Mouse (Mus musculus) cerebellum, adult 2 months (tissue): Measurements from ENCODE around the gene Creb3l1. TPM values are rescaled to one million over a fixed set of nuclear protein-coding genes. Genes with fewer than 3 reads are reported as not detected.

Experiments
- DNase-seq, 2 experiments: peaks; one replicate each; pipeline ENCODE4 v3.0.0; 2021
- H3K27ac ChIP-seq: fragments of 200-500 bp; 2 replicates; pipeline ENCODE4 v1.5.1; 2012; ENCODE audit warnings: low read length, control low read depth, inconsistent platforms; ENCODE audit not compliant: insufficient read depth
- H3K27me3 ChIP-seq: fragments of 200-500 bp; 2 replicates; pipeline ENCODE4 v1.6.1; 2012; ENCODE audit warnings: inconsistent platforms, mild to moderate bottlenecking, low read length, moderate library complexity; ENCODE audit not compliant: control insufficient read depth, insufficient read depth
- H3K4me1 ChIP-seq: fragments of 200-500 bp; 2 replicates; pipeline ENCODE4 v1.6.1; 2011; ENCODE audit warnings: low read length; ENCODE audit not compliant: control insufficient read depth, insufficient read depth
- H3K4me3 ChIP-seq: fragments of 200-500 bp; replicated peaks from 2 replicates; pipeline ENCODE3; 2011; ENCODE audit warnings: mild to moderate bottlenecking, low read depth, low read length, control low read depth; ENCODE audit not compliant: insufficient read depth
- CTCF ChIP-seq: fragments of 200-500 bp; IDR thresholded peaks from 2 replicates; pipeline ENCODE4 v1.5.1; 2011; ENCODE audit warnings: low read depth, mild to moderate bottlenecking, control low read depth, low read length, moderate library complexity, borderline replicate concordance; ENCODE audit not compliant: insufficient read depth
- POLR2A ChIP-seq: fragments of 200-500 bp; IDR thresholded peaks from 2 replicates; pipeline ENCODE4 v1.6.1; 2011; ENCODE audit warnings: low read length, control low read depth, borderline replicate concordance; ENCODE audit not compliant: insufficient read depth
- WGBS: fragments of 180-500 bp; shearing (Covaris S2); methylation state at CpG from one replicate; pipeline ENCODE4 v1.1.7; 2018; 5-methylcytosine and 5-hydroxymethylcytosine counted together
- polyA plus RNA-seq: library from polyadenylated mRNA; depleted of rRNA; stranded (reverse); fragments of >200 nt; gene quantifications from 2 replicates; pipeline ENCODE4 v1.2.3, GENCODE M21; 2012

Creb3l1 gene
- polyA plus RNA-seq, 1 experiment = 1.3 TPM

DNA sequence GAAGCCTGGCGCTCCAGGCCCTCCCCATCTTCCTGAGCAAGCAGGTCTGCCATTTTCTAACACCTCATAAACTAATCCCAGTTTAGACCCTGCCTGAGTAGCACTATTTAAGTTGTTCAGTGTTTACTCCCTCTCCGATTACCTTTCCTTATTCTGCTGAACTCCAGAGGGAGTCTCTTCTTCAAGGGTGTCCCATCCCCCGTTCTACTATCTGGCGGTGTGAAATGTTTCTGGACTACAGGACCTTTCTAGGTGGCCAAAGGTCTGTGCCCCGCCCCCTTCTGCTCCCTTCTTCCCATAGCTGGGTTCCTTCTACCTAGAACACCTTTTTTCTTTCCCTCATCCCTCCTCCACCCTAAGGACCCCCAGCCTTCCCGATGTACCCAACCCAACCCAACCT, 36.0 kb upstream of the Creb3l1 start:
- peak overlapping the region; percentile 93 for H3K27ac ChIP-seq
- WGBS = 15% methylated on average over 6 of the region's 6 CpGs
- no peak for TF ChIP-seq POLR2A
- H3K4me3 ChIP-seq = peak overlapping the region; percentile 84
- peak in 1 of 2 experiments; percentile 51 for DNase-seq
- no peaks in the 10 kb centered on the region for H3K4me1 ChIP-seq
- no peaks in the 10 kb centered on the region for H3K27me3 ChIP-seq

DNA sequence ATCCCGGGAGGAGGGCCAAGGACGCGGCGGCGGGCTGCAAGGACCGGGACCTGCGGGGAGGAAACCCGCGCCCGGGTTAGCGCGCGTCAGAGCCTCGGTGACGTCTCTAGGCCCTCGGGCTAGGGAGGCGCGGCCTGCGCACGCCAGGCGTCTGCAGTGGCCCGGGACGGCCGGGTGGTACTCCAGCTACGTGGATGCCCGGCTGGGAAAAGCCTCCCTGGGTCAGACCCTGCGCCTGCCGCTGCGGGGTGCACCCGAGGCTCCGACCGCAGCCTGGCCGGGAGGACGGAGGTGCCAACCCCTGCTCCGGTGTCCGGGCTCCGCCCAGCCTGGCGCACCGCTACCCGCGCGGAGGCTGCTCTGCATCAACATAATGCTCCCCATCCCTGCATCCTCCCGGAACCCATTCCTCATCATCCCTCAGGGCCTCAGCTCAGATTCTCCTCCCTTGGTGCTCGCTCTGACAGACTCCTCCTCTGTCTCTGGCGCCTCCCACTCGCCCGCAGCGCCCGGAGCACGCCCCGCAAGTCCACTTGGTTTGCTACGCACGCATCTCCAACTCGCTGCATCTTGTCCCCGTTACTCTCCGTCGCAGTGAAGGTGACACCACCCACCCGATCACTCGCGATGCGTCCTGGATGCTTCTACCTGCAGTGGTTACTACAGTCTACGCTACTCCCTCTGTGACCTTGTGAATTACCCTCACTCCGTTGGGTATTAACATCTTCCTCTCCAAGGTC, 35.3 kb upstream of the Creb3l1 start:
- H3K27ac ChIP-seq = peak overlapping the region; percentile 93
- DNase-seq = peak; percentile 92
- no peaks in the 10 kb centered on the region for H3K27me3 ChIP-seq
- WGBS = under 1% methylated on average over 63 of the region's 63 CpGs
- TF ChIP-seq POLR2A (peak; percentile 79), CTCF (no peak)
- H3K4me1 ChIP-seq = no peaks in the 10 kb centered on the region
- peak overlapping the region; percentile 84 for H3K4me3 ChIP-seq

GRCm38 (mm10) chr2:92058936-92059335, 34.6 kb upstream of the Creb3l1 start:
- no peak for TF ChIP-seq POLR2A
- no peak for TF ChIP-seq CTCF
- peak overlapping the region; percentile 93 for H3K27ac ChIP-seq
- H3K27me3 ChIP-seq = no peaks in the 10 kb centered on the region
- H3K4me1 ChIP-seq = no peaks in the 10 kb centered on the region
- H3K4me3 ChIP-seq = peak overlapping the region; percentile 84
- WGBS = under 1% methylated on average over 11 of the region's 11 CpGs
- no peak for DNase-seq

DNA sequence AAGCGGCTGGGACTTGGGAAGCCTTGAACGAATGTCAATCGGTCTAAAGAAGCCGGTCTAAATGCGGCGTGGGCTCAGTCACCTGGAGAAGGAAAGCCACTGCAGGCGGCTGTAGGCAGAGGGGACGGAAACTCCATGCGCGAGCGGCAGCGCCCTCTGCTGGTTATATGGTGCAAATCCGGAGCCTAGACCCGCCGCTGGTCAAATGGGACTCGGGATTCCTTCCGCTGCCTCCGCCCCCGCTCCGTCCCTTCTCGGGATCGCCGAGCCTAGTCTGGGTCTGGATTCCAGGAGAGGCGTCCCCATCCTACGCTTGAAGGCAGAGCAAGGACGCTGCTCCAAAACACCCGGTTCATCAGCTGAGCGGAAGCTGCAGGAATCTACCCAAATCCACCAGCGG, 34.2 kb upstream of the Creb3l1 start:
- 1% methylated on average over 29 of the region's 29 CpGs for WGBS

GRCm38 (mm10) chr2:92056760-92057159, 32.5 kb upstream of the Creb3l1 start:
- Histone ChIP-seq H3K27ac (no peak overlapping the region), H3K4me1 (no peaks in the 10 kb centered on the region), H3K4me3 (no peak overlapping the region), H3K27me3 (no peaks in the 10 kb centered on the region)
- no peak for TF ChIP-seq CTCF
- no peak for TF ChIP-seq POLR2A
- WGBS = 89% methylated on average over 13 of the region's 13 CpGs
- DNase-seq = no peak

More for the DNA sequence above, 34.2 kb upstream of the Creb3l1 start:
- Histone ChIP-seq H3K4me3 (peak overlapping the region; percentile 84), H3K27ac (peak overlapping the region; percentile 93), H3K4me1 (no peaks in the 10 kb centered on the region), H3K27me3 (no peaks in the 10 kb centered on the region)
- TF ChIP-seq POLR2A = peak; percentile 86; the same call in 1 of the 2 replicates
- TF ChIP-seq CTCF = peak; percentile 85
- DNase-seq = peak; percentile 97 to 99

DNA sequence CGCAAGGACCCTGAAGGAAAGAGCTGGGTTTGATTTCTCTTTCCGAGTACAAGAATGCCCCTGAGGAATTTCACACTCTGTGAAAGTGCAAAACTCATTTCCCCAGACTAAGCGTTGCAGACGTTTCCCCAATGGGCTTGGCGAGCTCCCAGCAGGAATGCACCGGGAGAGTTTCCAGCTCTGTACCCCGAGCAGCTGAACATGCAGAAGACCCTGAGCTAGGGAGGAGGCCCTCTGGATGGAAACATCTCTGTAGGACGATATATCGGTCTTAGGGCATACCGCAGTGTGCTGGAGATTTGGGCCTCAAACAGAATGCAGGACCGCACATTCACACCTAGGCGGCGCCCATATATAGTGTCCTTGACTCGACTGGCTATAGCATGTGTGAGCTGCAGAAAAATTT, 31.5 kb upstream of the Creb3l1 start:
- TF ChIP-seq POLR2A (no peak), CTCF (peak; percentile 67)

GRCm38 (mm10) chr2:92055101-92055813, 31.0 kb upstream of the Creb3l1 start:
- no peak overlapping the region for H3K27ac ChIP-seq
- 4% methylated on average over 38 of the region's 38 CpGs for WGBS
- TF ChIP-seq POLR2A (peak; percentile 48; the same call in 1 of the 2 replicates), CTCF (no peak)
- H3K27me3 ChIP-seq = no peaks in the 10 kb centered on the region
- DNase-seq = peak; percentile 88 to 89
- no peaks in the 10 kb centered on the region for H3K4me1 ChIP-seq
- peak overlapping the region; percentile 80 for H3K4me3 ChIP-seq

More for the DNA sequence above, 31.5 kb upstream of the Creb3l1 start:
- Histone ChIP-seq H3K4me3 (peak overlapping the region; percentile 80), H3K4me1 (no peaks in the 10 kb centered on the region), H3K27me3 (no peaks in the 10 kb centered on the region), H3K27ac (no peak overlapping the region)
- DNase-seq = peak; percentile 74 to 79
- 4% methylated on average over 14 of the region's 14 CpGs for WGBS

GRCm38 (mm10) chr2:92052754-92053153, 28.5 kb upstream of the Creb3l1 start:
- DNase-seq = peak in 1 of 2 experiments; percentile 39
- 63% methylated on average over 2 of the region's 2 CpGs for WGBS
- TF ChIP-seq CTCF = no peak
- Histone ChIP-seq H3K27ac (no peak overlapping the region), H3K4me1 (no peaks in the 10 kb centered on the region), H3K4me3 (no peak overlapping the region), H3K27me3 (no peaks in the 10 kb centered on the region)
